Mouse (Mus musculus): ENCODE data around the gene Dnpep.
A peak's percentile ranks its signal among the peaks of the same experiment; 100 is the strongest.

The Dnpep gene

GRCm38 (mm10) chr1:75317241-75318201 is at the start of gene Dnpep:
TSS of gene Dnpep (minus strand) at chr1:75317990.
- peak; percentile 100 for DNase-seq

DNA sequence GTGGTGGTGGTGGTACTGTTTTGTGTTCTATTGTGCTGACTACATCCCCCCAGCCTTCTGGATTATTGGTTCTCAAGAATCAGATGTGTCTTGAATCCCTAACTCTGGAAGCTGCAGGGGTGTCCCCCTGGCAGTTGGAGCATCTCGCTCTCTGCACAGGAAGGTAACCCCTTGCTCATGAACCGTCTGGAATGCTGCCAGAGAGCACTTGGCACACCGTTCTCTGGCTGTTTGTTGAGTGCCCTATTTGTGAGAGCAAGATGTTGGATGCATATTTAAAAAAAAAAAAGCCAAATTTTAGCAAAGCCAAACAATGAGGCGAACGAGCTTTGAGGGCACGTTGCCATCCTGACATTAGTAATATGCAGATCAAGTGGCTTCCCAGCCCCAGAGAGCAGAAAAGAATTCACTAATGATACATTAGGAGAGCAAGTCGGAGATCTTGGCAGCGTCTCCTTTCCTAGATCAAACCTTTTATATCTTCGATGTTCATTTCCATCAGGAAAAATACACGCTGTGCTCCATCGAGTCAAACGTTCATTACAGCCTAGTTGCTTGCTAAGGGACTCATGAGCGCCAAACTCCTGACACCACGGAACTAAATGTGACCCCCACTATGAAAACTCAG is 47.8 kb upstream of the Dnpep start:
- no peak for DNase-seq

DNA sequence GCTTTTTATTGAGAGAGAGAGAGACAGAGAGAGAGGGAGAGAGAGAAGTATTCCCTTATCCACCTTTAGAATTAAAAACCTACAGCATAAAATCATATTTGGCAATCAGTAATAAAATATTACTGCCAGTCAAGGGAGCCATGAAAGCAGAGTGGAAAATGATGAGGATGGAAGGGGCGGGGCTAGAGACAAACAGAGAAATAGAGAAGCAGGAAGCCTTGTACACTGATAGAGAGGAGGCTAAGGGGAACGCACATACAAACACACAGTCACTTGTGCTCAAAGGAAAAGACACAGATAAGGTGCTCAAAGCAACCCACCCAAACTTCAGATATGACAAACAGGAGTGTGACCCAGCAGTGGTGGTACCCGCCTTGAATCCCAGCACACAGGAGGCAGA is 46.1 kb upstream of the Dnpep start:
- DNase-seq = no peak

- DNase-seq = no peak
Observed at GRCm38 (mm10) chr1:75361750-75362149, 44.0 kb upstream of the Dnpep start.

DNA sequence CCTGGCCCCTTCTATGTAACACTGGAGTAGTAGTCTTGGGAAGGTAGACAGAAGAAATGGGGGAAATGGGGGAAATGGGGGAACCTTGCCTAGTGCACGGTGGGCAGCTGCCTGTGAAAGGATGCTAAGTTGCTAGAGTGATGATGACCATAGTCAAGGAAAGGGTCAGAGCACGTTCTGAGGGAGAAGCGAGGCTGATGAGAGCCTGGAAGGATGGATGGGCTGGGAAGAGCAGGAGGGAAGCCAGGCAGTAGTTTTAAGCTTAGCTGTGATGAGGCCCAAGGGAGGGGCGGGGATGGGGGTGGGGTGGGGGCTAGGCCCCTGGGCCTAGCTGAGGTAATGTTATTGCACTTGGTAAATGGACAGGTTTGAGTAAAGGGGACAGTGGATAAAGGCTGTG is 43.3 kb upstream of the Dnpep start:
- no peak for DNase-seq

GRCm38 (mm10) chr1:75360112-75361031 is 42.6 kb upstream of the Dnpep start, which contains the start of gene Des:
TSS of gene Des (plus strand) at chr1:75360329.
- no peak for DNase-seq

DNA sequence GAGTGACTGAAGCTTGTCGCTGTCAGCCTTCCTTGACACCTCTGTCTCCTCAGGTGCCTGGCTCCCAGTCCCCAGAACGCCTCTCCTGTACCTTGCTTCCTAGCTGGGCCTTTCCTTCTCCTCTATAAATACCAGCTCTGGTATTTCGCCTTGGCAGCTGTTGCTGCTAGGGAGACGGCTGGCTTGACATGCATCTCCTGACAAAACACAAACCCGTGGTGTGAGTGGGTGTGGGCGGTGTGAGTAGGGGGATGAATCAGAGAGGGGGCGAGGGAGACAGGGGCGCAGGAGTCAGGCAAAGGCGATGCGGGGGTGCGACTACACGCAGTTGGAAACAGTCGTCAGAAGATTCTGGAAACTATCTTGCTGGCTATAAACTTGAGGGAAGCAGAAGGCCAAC is 41.6 kb upstream of the Dnpep start:
- no peak for DNase-seq

GRCm38 (mm10) chr1:75358009-75358408 is 40.2 kb upstream of the Dnpep start:
- DNase-seq = no peak

DNA sequence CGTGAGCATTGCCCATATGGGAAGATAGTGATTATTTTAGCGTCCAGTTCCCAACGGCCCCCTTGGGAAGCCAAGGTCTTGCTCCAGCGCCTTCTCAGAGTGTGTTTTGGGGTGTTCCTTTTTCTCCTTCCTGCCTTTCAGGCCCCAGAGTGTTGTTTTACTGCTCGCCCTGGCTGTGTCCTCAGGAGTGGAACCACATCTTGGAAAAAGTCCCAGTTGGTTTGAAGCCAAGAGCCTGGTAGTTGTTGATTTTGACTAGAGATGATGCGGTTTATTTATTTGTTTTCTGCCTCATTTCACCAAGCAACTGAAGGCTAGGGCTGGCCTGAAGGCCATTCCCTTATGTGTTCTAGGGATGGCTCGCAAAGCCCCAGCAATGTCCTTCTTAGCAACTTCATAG is 39.5 kb upstream of the Dnpep start:
- peak; percentile 68 for DNase-seq

GRCm38 (mm10) chr1:75349275-75349674 is 31.5 kb upstream of the Dnpep start:
- DNase-seq = no peak

DNA sequence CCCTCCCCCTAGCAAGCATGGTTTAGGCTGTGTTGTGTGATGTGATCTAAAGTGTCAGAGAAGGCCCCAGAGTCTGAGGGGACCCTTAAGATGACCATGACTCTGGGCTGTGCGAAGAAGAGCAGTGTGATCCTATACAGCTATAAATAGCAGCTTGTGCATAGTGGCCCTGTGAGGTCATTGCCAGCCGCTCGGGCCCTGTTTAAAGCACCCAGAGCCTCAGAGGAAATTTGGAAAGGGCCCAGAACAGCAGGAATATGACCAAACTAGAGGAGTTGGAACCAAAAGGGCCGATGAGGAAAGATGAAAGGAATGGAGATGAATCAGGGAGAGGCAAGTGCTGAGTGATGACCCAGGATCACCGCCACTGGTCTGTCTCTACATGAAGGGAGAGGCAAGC is 29.5 kb upstream of the Dnpep start:
- no peak for DNase-seq

DNA sequence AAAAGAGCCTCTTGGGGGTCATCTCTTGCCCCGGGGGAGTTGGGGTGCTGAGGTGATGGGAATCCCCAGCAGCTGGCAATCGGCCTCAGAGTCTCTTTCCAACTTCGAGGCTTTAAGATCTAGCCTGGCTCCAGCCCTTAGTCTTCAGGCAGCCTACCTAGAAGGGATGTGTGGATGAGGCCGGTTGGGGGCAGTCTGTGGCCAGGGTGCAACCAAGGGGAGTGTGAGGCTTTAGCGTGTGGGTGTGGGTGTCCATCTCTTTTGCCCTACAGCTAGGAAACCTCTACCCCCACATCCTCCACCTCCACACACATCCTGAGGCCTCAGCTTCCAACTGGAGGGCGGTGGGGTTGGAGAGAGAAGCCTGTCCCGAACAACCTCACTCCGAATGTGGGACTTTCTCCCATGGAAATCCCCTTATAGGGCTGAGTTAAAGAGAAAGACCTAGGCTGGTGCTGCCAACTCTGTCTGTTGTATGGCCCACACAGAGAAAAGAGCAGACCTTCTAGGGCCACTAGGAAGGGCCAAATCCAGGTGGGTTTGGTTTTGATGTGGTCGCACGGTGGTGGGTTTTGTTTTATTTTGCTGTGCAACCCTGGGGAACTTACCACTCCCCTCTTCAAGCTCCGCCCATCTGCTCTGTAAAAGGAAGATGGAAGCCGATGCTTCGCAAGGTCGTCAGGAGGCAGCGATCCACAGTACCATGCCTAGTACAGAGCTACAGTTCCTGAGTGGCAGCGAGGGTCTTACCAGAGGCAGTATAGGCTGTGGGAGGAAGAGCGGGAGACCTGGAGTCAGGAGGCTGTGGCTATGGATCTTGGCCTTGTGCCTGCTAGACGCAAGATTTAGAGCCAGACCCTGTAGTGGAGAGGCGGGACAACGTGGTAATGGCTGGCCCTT is 27.5 kb upstream of the Dnpep start:
- no peak for DNase-seq

GRCm38 (mm10) chr1:75344291-75345035 is 26.7 kb upstream of the Dnpep start:
- peak; percentile 35 for DNase-seq

DNA sequence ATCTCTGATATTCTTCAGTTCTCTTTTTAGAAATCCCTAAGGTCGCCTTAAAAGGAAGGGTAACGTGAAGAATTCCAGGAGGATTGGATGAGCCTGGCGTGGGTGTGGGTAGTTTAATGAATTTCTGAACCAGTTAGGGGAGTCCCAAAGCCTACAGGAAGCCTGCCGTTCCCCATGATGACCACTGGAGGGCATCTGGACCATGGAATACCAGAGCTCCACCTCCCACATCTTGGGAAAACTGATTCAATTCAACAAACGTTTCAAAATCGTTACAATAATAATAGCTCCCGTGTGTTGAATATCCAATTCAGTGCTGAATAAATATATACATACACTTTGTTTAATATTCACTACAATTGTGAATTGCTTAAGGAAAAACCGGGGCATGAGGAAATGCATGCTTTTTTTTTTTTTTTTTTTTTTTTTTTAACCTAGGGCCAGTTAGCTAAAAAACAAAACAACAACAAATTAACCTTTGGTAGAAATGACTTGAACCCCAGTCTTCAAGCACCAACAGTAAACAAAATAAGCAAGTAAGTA is 25.2 kb upstream of the Dnpep start:
- DNase-seq = peak; percentile 82

- DNase-seq = no peak
Observed at GRCm38 (mm10) chr1:75340519-75340918, 22.7 kb upstream of the Dnpep start.

DNA sequence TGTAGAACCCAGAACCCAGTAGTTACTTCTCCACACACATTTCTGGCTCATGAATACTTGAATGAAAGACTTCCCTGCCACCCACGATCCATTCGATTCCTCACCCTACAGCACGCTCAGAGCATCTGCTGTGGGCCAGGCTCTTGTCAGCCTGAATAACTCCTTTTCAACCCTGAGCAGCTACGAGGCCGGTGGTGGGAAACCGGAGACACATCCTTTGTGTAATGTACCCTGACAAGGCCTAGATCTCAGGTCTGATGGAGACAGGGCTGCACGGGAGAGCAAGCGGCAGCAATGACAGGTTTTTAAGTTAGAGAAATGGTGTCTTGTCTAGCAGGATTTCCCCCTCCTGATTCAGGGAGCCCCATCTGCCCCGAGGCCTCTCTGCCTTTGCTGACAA is 21.5 kb upstream of the Dnpep start:
- no peak for DNase-seq

DNA sequence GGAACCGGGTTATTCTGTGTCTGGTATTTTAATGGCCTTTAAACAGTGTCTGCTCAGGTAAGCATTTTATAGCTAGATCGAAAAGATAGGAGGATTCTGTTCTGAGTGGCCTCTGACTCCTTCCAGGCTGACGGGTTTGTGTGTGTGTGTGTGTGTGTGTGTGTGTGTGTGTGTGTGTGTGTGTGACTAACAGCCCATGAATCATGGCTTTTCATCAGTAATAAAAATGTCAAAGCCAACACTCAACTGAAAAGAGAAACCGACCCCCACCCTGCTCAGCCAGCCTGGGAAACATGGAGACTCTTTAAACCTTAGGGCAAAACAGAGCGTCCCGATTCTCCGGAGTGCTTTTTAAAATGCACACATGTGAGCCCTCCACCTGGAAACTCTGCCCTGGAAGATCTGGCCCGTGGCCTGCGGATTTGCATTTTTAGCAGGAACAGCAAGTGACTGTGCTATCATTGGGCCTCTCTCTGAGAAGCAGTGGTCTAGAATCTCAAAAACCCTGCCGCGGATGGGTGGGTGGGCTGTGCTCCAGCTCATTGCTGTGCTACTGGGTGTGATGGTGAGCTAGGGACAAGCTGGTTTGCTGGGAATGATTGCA is 20.4 kb upstream of the Dnpep start:
- DNase-seq = no peak

DNA sequence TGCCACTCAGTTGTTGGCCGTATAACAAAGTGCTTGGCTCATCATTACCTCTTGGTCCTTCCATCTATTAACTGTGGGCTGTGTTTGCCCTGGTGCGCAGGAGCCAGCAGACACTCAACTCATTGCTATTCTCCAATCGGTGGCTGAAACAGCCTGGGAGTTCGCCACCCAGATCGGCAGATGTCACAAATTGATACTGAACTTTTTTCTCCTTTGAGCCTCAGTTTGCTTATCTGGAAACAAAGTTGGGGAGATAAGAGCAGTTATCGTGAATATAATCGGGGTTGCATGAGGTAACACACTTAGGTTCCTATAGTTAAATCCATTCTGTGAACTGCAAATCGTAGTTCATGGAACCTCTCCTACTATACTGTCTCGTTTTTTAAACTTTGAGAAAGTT is 19.3 kb upstream of the Dnpep start:
- no peak for DNase-seq

DNA sequence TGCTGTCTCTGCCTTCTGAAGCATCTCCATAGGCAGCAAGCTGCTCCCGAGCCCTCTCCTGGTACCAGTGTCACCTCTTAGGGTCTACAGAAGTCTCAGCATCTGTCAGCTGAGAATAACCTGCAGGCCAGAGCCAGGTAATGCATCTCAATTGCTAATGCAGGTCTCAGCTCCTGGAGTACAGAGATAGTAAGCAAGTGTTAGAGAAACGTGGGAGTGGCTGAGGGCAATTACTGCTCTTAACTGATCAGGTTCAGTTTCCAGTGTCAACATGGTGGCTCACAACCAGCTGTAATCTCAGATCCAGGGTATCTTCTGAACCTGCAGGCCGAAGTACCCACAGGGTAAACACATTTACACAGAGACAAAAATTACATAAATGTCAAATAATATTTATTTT is 18.7 kb upstream of the Dnpep start:
- DNase-seq = no peak

- no peak for DNase-seq
Observed at GRCm38 (mm10) chr1:75331271-75331670, 13.5 kb upstream of the Dnpep start.

DNA sequence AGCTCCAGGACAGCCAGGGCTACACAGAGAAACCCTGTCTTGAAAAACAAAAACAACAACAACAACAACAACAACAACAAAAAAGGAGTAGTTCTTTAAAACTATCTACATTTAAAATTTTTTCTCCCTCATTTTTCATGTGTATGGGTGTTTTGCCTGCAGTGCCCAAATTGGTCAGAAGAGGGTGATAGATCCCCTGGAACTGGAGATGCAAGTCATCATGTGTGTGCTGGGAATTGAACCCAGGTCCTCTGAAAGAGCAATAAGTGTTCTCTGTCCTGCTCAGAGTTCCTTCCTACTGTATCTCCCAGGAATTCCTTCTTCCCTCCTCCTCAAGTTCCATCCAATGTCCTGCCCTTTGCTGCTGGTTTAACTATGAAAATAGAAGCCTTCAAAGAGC is 9.7 kb upstream of the Dnpep start:
- DNase-seq = no peak
